Mouse (Mus musculus) E14TG2a.4 (cell line): Measurements from ENCODE around the gene Ldhal6b.

Source experiments
- H3K27me3 ChIP-seq: 2 replicates; pipeline ENCODE4 v1.6.1; 2014; ENCODE audit warnings: low read length, control low read depth; ENCODE audit not compliant: insufficient read depth
- H3K36me3 ChIP-seq: 2 replicates; pipeline ENCODE4 v1.6.1; 2014; ENCODE audit warnings: low read length, control low read depth; ENCODE audit not compliant: insufficient read depth
- H3K4me1 ChIP-seq: replicated peaks from 2 replicates; pipeline ENCODE4 v1.6.1; 2014; ENCODE audit warnings: low read depth, low read length, control low read depth
- H3K4me3 ChIP-seq: replicated peaks from 2 replicates; pipeline ENCODE4 v1.5.1; 2014; ENCODE audit warnings: mild to moderate bottlenecking, low read length
- H3K9me3 ChIP-seq: 2 replicates; pipeline ENCODE4 v1.6.1; 2014; ENCODE audit warnings: low read length, control low read depth
- CTCF ChIP-seq: conservative IDR thresholded peaks from 2 replicates; pipeline ENCODE4 v1.5.1; 2014; ENCODE audit warnings: low read length
- NANOG ChIP-seq: IDR thresholded peaks from 2 replicates; pipeline ENCODE4 v1.6.1; 2014; ENCODE audit warnings: borderline replicate concordance, low read length, mixed read lengths
- POU5F1 ChIP-seq: IDR thresholded peaks from 2 replicates; pipeline ENCODE4 v1.6.1; 2014; ENCODE audit warnings: low read length, borderline replicate concordance

The Ldhal6b gene

GRCm38 (mm10) chr17:5371032-5371431 is 47.5 kb downstream of the Ldhal6b start:
- H3K36me3 ChIP-seq, result no peaks in the 10 kb centered on the region
- H3K4me1 ChIP-seq, result peaks cover 2% of the 10 kb centered on the region; the same call in 1 of the 2 replicates
- H3K27me3 ChIP-seq, result peaks cover 5% of the 10 kb centered on the region; the same call in 1 of the 2 replicates
- no peak for TF ChIP-seq POU5F1
- TF ChIP-seq CTCF, result no peak
- TF ChIP-seq NANOG, result no peak
- no peak overlapping the region for H3K4me3 ChIP-seq
- H3K9me3 ChIP-seq, result peaks cover 13% of the 10 kb centered on the region
